Mouse (Mus musculus): ENCODE measurements around the gene Rab33b. TPM values are rescaled to one million over a fixed set of nuclear protein-coding genes. Genes with fewer than 3 reads are reported as not detected.
"Not testable (repeated sequence)": the region's sequence is repeated elsewhere in the genome, so short reads cannot be mapped to it uniquely, and the experiment has no call there.

Gene Rab33b
- polyA plus RNA-seq (2016; fragmentation: Nextera tagmentation; extraction: Ambion mirVana) = 17.9 and 19.7 TPM in 2 replicates

DNA sequence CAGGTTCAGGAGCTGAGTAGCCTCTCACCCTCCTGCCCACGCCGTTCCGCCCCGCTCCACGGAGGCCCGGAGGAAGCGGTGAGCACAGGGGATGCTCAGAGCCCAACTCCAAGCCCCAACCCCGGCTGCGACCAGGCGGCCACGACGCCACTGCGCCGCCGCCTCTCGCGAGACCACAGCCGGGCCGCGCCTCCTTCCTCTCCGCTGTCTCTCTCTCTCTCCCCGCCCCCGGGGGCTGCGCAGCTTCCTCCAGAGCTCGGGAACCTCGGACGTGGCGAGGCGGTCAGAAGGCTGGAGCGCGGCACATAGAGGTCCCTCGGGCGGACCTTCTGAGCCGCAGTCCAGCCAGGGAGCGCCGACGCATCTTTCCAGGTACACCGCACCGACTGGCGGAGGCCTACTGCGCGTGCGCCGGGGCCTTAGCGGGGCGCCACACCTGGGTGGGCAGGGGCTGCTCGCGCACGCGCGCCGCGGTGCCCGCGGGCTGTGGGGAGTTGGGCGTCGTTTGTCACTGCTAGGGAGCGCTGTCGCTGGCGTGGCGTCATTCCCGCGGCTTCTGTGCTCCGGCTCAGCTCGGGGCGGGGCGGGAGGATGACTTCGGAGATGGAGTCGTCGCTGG lies at the start of gene Rab33b:
Gene Rab33b, plus strand, starts transcription at position 180 of the 619 bp plus-strand sequence.
- no peaks in the 10 kb centered on the region for H3K9me3 ChIP-seq
- H3K9ac ChIP-seq (replicated peaks) = peak within 1 kb of the TSS; percentile 82
- H3K4me2 ChIP-seq (replicated peaks) = peak within 1 kb of the TSS; percentile 84
- peak within 1 kb of the TSS; percentile 74 for H3K4me3 ChIP-seq
- H3K27me3 ChIP-seq = no peaks in the 10 kb centered on the region
- ATAC-seq (ENCODE audit: low FRiP score, low read depth) = peak; percentile 92
- WGBS = under 1% methylated on average over 68 of the region's 70 CpGs
- H3K36me3 ChIP-seq = 0 out of 2 replicates have a peak, but pooled peaks cover 4% of the 10 kb centered on the region
- H3K4me1 ChIP-seq = peaks cover 23% of the 10 kb centered on the region
- peak within 1 kb of the TSS; percentile 92 for H3K27ac ChIP-seq (replicated peaks)

DNA sequence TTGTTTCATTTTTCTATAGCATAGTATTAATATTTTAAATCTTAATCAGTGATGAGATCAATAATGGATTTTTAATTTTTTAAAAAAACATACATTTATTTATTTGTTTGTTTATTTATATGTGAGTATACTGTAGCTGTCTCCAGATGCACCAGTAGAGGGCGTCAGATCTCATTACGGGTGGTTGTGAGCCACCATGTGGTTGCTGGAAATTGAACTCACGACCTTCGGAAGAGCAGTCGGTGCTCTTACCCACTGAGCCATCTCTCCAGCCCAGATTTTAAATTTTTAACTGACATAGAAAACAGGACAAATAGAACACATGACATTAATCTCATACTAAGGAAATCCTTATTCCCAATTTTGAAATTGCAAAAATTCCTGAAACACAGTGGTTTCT lies 49.4 kb upstream of the Rab33b start:
- not testable (repeated sequence) for H3K36me3 ChIP-seq; H3K9me3 ChIP-seq; H3K4me2 ChIP-seq (replicated peaks); H3K27ac ChIP-seq (replicated peaks); H3K9ac ChIP-seq (replicated peaks); H3K4me3 ChIP-seq; H3K27me3 ChIP-seq; H3K4me1 ChIP-seq; ATAC-seq (ENCODE audit: low FRiP score, low read depth)
- 89% methylated on average over 5 of the region's 5 CpGs for WGBS

DNA sequence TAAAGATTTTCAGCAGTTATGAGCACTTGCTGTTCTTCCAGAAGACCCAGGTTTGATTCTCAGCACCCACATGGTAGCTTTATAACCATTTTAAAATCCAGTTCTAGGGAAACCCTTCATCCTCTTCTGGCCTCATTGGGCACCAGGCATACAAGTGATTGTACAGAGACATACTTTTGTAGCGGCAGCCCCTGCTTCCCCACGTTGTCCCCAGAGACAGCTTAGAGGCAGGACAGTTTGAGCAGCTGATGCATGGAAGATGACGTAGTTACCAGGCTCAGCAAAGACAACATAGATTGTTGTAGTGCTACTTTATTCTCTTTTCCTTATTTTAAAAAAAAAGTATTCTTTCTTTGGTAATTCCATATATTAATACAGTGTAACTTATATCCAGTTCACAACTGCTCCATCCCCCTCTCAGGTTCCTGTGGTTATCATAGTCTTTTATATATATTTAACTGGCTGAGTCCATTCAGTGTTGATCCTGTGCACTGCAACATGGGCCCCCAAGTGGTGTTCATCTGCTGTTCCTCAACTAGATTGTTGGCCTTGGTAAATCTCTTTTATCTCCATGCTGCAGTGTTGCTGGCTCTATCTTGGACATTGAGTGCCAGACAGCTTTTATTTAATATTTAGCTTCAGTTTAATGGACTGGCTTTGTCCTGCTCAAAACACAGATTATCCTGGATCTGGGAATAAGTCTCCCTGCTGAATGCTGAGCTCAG lies 48.7 kb upstream of the Rab33b start:
- Histone ChIP-seq H3K4me1 (no peaks in the 10 kb centered on the region), H3K36me3 (peaks cover 5% of the 10 kb centered on the region; the same call in 1 of the 2 replicates), H3K4me3 (no peak overlapping the region), H3K4me2 (replicated peaks) (no peak overlapping the region), H3K9ac (replicated peaks) (no peak overlapping the region), H3K9me3 (no peaks in the 10 kb centered on the region), H3K27me3 (no peaks in the 10 kb centered on the region), H3K27ac (replicated peaks) (no peak overlapping the region)
- WGBS = 86% methylated on average over 3 of the region's 3 CpGs
- ATAC-seq (ENCODE audit: low FRiP score, low read depth) = no peak

DNA sequence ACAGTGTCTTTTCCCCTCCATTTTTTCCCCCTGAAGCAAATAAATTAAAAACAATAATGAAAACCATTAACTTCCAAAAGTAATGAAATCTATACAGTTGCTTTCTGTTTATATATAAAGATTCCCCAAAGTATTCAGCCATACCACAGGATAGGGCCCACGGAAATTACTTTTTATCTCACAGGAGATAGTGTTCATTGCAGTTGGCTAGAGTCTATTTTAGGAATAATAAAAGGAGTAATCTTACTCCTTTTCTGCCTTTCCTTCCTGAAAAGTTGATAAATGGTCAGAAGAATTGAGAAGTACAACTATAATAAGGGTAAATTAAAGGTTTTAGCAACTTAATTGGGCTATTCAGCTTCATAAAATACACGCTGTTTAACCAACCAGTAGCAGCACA lies 15.2 kb upstream of the Rab33b start:
- Histone ChIP-seq H3K27ac (replicated peaks) (no peak overlapping the region), H3K9ac (replicated peaks) (no peak overlapping the region), H3K9me3 (no peaks in the 10 kb centered on the region), H3K4me3 (no peak overlapping the region), H3K36me3 (peaks cover 85% of the 10 kb centered on the region), H3K4me1 (no peaks in the 10 kb centered on the region), H3K27me3 (no peaks in the 10 kb centered on the region), H3K4me2 (replicated peaks) (no peak overlapping the region)
- ATAC-seq (ENCODE audit: low FRiP score, low read depth) = no peak
- WGBS = 90% methylated on average over 2 of the region's 2 CpGs

DNA sequence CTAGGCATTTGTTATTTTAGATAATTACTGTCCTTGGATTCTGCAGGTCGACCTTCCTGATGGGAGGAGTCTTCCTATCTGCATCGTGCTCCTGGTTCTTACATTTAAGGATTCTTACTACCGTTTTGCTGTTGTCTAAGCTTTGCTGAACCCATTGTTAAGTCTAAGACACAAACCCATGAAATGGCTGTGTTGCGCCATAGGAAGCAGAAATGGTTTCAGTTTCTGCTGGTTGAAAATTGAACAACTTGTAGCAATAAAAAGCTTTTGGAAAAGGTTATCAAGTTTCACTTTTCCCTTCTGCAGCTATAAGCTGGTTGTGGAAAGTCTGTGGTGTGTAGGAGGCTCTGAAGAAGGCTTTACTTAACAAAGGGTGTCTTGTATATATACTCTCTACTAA lies 8.0 kb upstream of the Rab33b start:
- Histone ChIP-seq H3K27me3 (no peaks in the 10 kb centered on the region), H3K4me1 (no peaks in the 10 kb centered on the region), H3K9ac (replicated peaks) (no peak overlapping the region), H3K4me2 (replicated peaks) (no peak overlapping the region), H3K36me3 (peaks cover 37% of the 10 kb centered on the region), H3K4me3 (no peak overlapping the region), H3K27ac (replicated peaks) (no peak overlapping the region), H3K9me3 (no peaks in the 10 kb centered on the region)
- no peak for ATAC-seq (ENCODE audit: low FRiP score, low read depth)
- WGBS = 83% methylated on average over 4 of the region's 4 CpGs

DNA sequence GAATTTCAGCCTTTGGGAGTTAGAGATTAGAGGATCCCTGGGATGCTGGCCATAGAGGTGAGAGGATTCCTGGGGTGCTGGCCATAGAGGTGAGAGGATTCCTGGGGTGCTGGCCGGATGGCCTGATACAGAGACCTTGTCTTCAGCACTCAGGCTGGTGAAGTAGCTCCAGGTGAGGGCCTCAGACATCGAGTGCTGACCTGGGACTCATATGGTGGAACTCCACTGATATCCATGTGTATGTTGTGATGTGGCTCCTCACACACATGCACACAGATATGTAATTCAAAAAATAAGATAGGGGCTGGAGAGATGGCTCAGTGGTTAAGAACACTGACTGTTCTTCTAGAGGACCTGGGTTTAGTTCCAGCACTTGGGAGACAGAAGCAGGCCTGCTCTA lies 3.8 kb upstream of the Rab33b start:
- no peak for ATAC-seq (ENCODE audit: low FRiP score, low read depth)

DNA sequence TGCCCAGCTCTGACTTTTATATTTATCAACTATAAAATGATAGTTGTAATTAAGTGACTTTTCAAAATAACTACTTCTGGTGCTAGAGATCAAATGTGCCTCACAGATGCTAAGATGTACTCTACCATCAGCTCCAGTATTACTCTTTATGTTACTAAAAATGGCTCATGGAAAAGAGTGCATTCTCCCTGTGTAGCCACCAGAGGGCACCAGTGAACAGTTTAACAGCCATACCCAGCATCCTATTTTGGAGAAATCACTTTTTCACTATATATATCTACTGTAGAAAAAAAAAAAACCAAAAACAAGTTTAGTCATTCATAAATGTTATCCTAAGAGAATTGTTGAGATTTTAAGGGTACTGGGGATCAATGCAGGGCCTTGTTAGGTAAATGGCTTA lies 2.7 kb upstream of the Rab33b start:
- Histone ChIP-seq H3K27me3 (no peaks in the 10 kb centered on the region), H3K4me3 (no peak overlapping the region), H3K36me3 (no peaks in the 10 kb centered on the region), H3K4me1 (peaks cover 23% of the 10 kb centered on the region), H3K27ac (replicated peaks) (no peak overlapping the region), H3K9me3 (no peaks in the 10 kb centered on the region), H3K4me2 (replicated peaks) (no peak overlapping the region), H3K9ac (replicated peaks) (no peak overlapping the region)
- ATAC-seq (ENCODE audit: low FRiP score, low read depth) = no peak

More for the DNA sequence above, 3.8 kb upstream of the Rab33b start:
- H3K9ac ChIP-seq (replicated peaks) = no peak overlapping the region
- peaks cover 12% of the 10 kb centered on the region for H3K4me1 ChIP-seq
- H3K27me3 ChIP-seq = no peaks in the 10 kb centered on the region
- no peak overlapping the region for H3K27ac ChIP-seq (replicated peaks)
- 0 out of 2 replicates have a peak, but pooled peaks cover 4% of the 10 kb centered on the region for H3K36me3 ChIP-seq
- no peak overlapping the region for H3K4me3 ChIP-seq
- no peaks in the 10 kb centered on the region for H3K9me3 ChIP-seq
- 54% methylated on average over 2 of the region's 2 CpGs for WGBS
- no peak overlapping the region for H3K4me2 ChIP-seq (replicated peaks)

DNA sequence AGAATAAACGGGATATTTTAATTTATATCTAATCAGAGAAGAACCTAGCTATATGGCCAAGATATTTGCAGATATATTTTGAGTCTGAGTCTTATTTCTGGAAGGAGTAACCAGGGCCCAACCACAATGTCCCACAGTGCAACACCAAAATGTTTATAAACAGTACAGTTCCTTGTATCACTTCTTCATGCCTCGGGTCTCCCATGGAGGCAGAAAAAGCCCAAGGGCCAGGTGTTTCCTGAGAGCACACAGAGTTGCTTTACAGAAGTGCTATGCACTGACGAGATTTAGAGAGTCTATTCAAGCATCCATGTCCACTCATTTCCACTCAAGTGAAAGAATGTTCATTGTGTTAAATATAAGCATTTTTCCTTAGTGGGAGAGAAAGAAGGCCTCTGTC lies 1.8 kb upstream of the Rab33b start:
- Histone ChIP-seq H3K4me2 (replicated peaks) (no peak overlapping the region), H3K36me3 (no peaks in the 10 kb centered on the region), H3K27ac (replicated peaks) (no peak overlapping the region), H3K9ac (replicated peaks) (no peak overlapping the region), H3K27me3 (no peaks in the 10 kb centered on the region), H3K4me3 (no peak overlapping the region), H3K4me1 (peaks cover 23% of the 10 kb centered on the region), H3K9me3 (no peaks in the 10 kb centered on the region)
- WGBS = 64% methylated on average over 3 of the region's 3 CpGs
- no peak for ATAC-seq (ENCODE audit: low FRiP score, low read depth)

DNA sequence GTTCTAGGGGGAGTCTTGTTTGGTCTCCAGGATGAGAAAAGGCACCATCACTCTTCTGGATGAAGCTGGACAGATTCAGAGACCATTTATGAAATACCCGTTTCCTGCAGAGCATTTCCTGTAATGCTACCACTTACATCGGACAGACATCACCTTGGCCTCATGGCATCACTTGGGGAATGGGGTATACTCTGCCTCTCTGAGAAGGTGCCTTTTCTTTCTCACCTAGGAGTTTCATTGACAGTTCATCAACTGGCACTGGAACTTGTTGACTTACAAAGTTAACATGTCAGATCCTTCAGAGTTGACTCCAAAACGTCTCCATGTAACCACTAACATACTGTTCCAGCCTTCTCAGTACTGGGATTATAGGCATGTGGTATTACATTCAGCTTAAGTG lies 939 bp upstream of the Rab33b start:
- peak overlapping the region; percentile 82; the same call in 1 of the 2 replicates for H3K9ac ChIP-seq (replicated peaks)
- no peak for ATAC-seq (ENCODE audit: low FRiP score, low read depth)
- peak overlapping the region; percentile 74; the same call in 1 of the 2 replicates for H3K4me3 ChIP-seq
- H3K27me3 ChIP-seq = no peaks in the 10 kb centered on the region
- H3K36me3 ChIP-seq = no peaks in the 10 kb centered on the region
- no peak overlapping the region for H3K27ac ChIP-seq (replicated peaks)
- no peaks in the 10 kb centered on the region for H3K9me3 ChIP-seq
- peaks cover 23% of the 10 kb centered on the region for H3K4me1 ChIP-seq
- WGBS = 80% methylated on average over 3 of the region's 3 CpGs
- H3K4me2 ChIP-seq (replicated peaks) = peak overlapping the region; percentile 84

DNA sequence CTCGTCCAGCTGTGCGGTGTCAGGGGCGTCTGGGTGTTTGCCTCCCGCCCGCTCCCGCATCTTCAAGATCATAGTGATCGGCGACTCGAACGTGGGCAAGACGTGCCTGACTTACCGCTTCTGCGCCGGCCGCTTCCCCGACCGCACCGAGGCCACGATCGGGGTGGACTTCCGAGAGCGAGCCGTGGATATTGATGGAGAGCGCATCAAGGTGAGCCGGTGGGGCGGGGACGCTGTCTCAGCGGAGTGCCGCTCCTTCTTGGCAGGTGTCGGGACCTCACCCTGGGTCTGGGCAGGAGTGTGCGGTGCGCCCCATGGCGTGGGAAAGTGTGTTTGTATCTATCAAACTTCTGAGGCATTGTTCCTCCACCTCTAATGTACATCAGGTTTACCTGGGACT lies 650 bp downstream of the Rab33b start:
- Histone ChIP-seq H3K27me3 (no peaks in the 10 kb centered on the region), H3K9ac (replicated peaks) (peak overlapping the region; percentile 82), H3K36me3 (0 out of 2 replicates have a peak, but pooled peaks cover 4% of the 10 kb centered on the region), H3K4me1 (peaks cover 23% of the 10 kb centered on the region), H3K27ac (replicated peaks) (peak overlapping the region; percentile 92), H3K9me3 (no peaks in the 10 kb centered on the region), H3K4me3 (peak overlapping the region; percentile 74), H3K4me2 (replicated peaks) (peak overlapping the region; percentile 84)
- WGBS = 1% methylated on average over 31 of the region's 33 CpGs
- peak; percentile 50 for ATAC-seq (ENCODE audit: low FRiP score, low read depth)

DNA sequence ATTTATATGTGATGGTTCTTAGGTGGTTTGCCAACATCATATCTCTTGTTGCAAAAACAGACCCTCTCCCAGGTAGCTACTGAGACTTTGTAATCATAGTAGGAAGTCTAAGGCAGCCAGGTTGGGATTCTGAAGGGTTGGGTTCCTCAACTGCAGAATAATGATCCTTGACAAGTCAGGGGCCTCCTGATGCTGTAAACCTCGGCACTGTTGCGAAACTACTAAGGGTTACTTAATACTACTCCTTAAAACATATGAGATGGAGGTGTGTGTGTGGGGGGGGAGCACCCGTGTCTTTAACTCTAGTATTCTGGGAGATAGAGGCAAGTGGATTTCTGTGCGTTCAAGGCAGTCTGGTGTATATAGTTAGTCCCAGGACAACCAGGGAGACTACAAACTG lies 1.6 kb downstream of the Rab33b start:
- 80% methylated on average over 4 of the region's 4 CpGs for WGBS

DNA sequence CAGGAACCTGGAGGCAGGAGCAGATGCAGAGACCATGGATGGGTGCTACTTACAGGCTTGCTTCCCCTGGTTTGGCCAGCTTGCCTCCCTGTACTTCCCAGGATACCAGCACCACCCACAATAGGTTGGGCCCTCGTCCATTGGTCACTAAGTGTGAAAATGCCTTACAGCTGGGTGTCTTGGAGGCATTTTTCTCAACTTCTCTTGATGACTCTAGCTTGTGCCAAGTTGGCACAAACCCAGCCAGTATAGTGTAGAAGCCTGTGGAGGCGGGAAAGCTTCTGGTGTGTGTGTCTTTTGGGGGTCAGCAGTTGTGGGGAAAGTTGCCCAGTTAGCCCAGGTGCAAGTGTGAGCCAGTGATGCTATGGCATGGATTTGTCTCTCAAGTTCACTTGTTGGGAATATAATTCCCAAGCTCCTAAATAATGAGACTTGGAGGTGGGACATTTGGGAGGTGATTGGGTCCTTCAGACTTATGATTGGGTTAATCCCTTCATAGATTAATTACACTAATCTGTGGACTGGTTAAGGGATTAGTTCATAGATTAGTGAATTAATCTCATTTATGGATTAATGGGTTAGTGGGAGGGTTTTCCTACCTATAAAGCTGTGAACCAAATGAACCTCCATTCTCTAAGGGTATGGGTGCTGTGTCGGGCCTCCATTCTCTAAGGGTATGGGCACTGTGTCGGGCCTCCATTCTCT lies 2.9 kb downstream of the Rab33b start:
- H3K36me3 ChIP-seq = 0 out of 2 replicates have a peak, but pooled peaks cover 4% of the 10 kb centered on the region
- ATAC-seq (ENCODE audit: low FRiP score, low read depth) = no peak
- peaks cover 23% of the 10 kb centered on the region for H3K4me1 ChIP-seq
- H3K9me3 ChIP-seq = no peaks in the 10 kb centered on the region
- WGBS = 84% methylated on average over 4 of the region's 4 CpGs
- no peak overlapping the region for H3K4me3 ChIP-seq
- H3K4me2 ChIP-seq (replicated peaks) = no peak overlapping the region
- no peaks in the 10 kb centered on the region for H3K27me3 ChIP-seq
- no peak overlapping the region for H3K27ac ChIP-seq (replicated peaks)
- no peak overlapping the region for H3K9ac ChIP-seq (replicated peaks)

More for the DNA sequence above, 1.6 kb downstream of the Rab33b start:
- 0 out of 2 replicates have a peak, but pooled peaks cover 4% of the 10 kb centered on the region for H3K36me3 ChIP-seq
- no peaks in the 10 kb centered on the region for H3K9me3 ChIP-seq
- H3K27ac ChIP-seq (replicated peaks) = no peak overlapping the region
- H3K4me3 ChIP-seq = peak overlapping the region; percentile 14; the same call in 1 of the 2 replicates
- peak overlapping the region; percentile 84 for H3K4me2 ChIP-seq (replicated peaks)
- H3K9ac ChIP-seq (replicated peaks) = no peak overlapping the region
- no peak for ATAC-seq (ENCODE audit: low FRiP score, low read depth)
- no peaks in the 10 kb centered on the region for H3K27me3 ChIP-seq
- peaks cover 23% of the 10 kb centered on the region for H3K4me1 ChIP-seq
